Mouse (Mus musculus) stomach, embryonic 14.5 days (tissue): ENCODE data around the gene Rhoc. TPM values are rescaled to one million over a fixed set of nuclear protein-coding genes. Genes with fewer than 3 reads are reported as not detected.

Experiments
- ATAC-seq: fragments of 200-750 bp; cut with Nextera tagmentation; 2 replicates; pipeline ENCODE4 v1.8.0; 2017; ENCODE audit warnings: low read depth, moderate TSS enrichment; ENCODE audit not compliant: insufficient number of reproducible peaks, insufficient read depth, low FRiP score
- H3K27ac ChIP-seq: fragments of 300-500 bp; sonication (generic); 2 replicates; pipeline ENCODE4 v1.5.1; 2014; ENCODE audit warnings: mild to moderate bottlenecking, low read length, moderate library complexity, mixed read lengths
- H3K27me3 ChIP-seq: fragments of 300-500 bp; sonication (generic); 2 replicates; pipeline ENCODE4 v1.6.1; 2014; ENCODE audit warnings: low read length, control low read depth, mixed read lengths; ENCODE audit not compliant: control insufficient read depth, insufficient read depth
- H3K36me3 ChIP-seq: fragments of 300-500 bp; sonication (generic); 2 replicates; pipeline ENCODE4 v1.6.1; 2014; ENCODE audit warnings: mild to moderate bottlenecking, control low read depth, low read length, moderate library complexity, mixed read lengths; ENCODE audit not compliant: control insufficient read depth, insufficient read depth
- H3K4me1 ChIP-seq: fragments of 300-500 bp; sonication (generic); 2 replicates; pipeline ENCODE4 v1.6.1; 2014; ENCODE audit warnings: low read length, control low read depth, mixed read lengths; ENCODE audit not compliant: control insufficient read depth, insufficient read depth
- H3K4me2 ChIP-seq: fragments of 300-500 bp; sonication (generic); replicated peaks from 2 replicates; pipeline ENCODE4 v1.6.1; 2014; ENCODE audit warnings: low read depth, low read length, control low read depth
- H3K4me3 ChIP-seq: fragments of 300-500 bp; sonication (generic); 2 replicates; pipeline ENCODE4 v1.5.1; 2014; ENCODE audit warnings: low read depth, low read length, control low read depth
- H3K9ac ChIP-seq: fragments of 300-500 bp; sonication (generic); replicated peaks from 2 replicates; pipeline ENCODE4 v1.6.1; 2014; ENCODE audit warnings: low read depth, mild to moderate bottlenecking, control low read depth, low read length, moderate library complexity, mixed read lengths
- H3K9me3 ChIP-seq: fragments of 300-500 bp; sonication (generic); 2 replicates; pipeline ENCODE4 v1.6.1; 2016; ENCODE audit warnings: low read depth, low read length, control low read depth; ENCODE audit not compliant: control insufficient read depth
- WGBS: fragments of 180-500 bp; shearing (Covaris S2); extraction: QIAGEN DNeasy Blood & Tissue Kit; methylation state at CpG from one replicate; pipeline ENCODE4 v1.1.7; 2014; 5-methylcytosine and 5-hydroxymethylcytosine counted together
- polyA plus RNA-seq: library from polyadenylated mRNA; unstranded; fragments of >200 nt; fragmentation: Nextera tagmentation; extraction: Ambion mirVana; gene quantifications from 2 replicates; pipeline ENCODE4 v1.2.1, GENCODE M21; 2014

Gene Rhoc
- polyA plus RNA-seq, 1 experiment from 2014 or later, result 163 TPM

GRCm38 (mm10) chr3:104822413-104822812 lies 34.2 kb downstream of the Rhoc start:
- 83% methylated on average over 3 of the region's 3 CpGs for WGBS
- Histone ChIP-seq H3K9ac (no peak overlapping the region), H3K36me3 (peaks cover 23% of the 10 kb centered on the region), H3K4me2 (no peak overlapping the region), H3K4me1 (0 out of 2 replicates have a peak, but pooled peaks cover 7% of the 10 kb centered on the region), H3K27ac (no peak overlapping the region), H3K9me3 (no peaks in the 10 kb centered on the region), H3K4me3 (no peak overlapping the region), H3K27me3 (no peaks in the 10 kb centered on the region)
- ATAC-seq, result no peak

DNA sequence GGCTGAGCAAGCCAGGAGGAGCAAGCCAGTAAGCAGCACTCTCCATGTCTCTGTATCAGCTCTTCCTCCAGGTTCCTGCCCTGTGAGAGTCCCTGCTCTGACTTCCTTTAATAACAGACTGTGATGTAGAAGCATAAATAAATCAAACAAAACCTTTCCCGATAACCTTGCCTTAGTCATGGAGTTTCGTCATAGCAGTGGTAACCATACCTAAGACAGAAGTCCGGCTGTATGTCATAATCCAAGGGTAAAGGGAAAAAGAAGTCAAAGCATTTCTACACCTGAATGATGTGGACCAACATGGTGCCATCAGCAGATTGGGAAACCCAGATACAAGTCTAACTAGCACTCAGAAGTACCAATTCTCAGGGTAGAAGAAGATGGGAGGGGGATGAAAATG lies 47.6 kb downstream of the Rhoc start:
- no peak for ATAC-seq
- H3K4me2 ChIP-seq, result no peak overlapping the region

GRCm38 (mm10) chr3:104841049-104841448 lies 52.9 kb downstream of the Rhoc start:
- Histone ChIP-seq H3K4me3 (no peak overlapping the region), H3K27me3 (no peaks in the 10 kb centered on the region), H3K9ac (no peak overlapping the region), H3K36me3 (peaks cover 40% of the 10 kb centered on the region), H3K4me2 (no peak overlapping the region), H3K27ac (no peak overlapping the region), H3K9me3 (no peaks in the 10 kb centered on the region), H3K4me1 (no peaks in the 10 kb centered on the region)
- WGBS, result 95% methylated on average over 5 of the region's 5 CpGs
- ATAC-seq, result no peak

More for the DNA sequence above, 47.6 kb downstream of the Rhoc start:
- H3K36me3 ChIP-seq, result peaks cover 51% of the 10 kb centered on the region
- no peak overlapping the region for H3K4me3 ChIP-seq
- WGBS, result 98% methylated on average over 3 of the region's 3 CpGs
- no peak overlapping the region for H3K27ac ChIP-seq
- no peaks in the 10 kb centered on the region for H3K27me3 ChIP-seq
- H3K9me3 ChIP-seq, result no peaks in the 10 kb centered on the region
- no peaks in the 10 kb centered on the region for H3K4me1 ChIP-seq
- H3K9ac ChIP-seq, result no peak overlapping the region

Other genes with a start within 250 kb of the Rhoc start
- gene Slc16a1, start 149.7 kb upstream of the Rhoc start, polyA plus RNA-seq, result 23.8 and 26.1 TPM in 2 replicates
- 3.0 and 4.0 TPM in 2 replicates for gene Ppm1j, start 7.3 kb upstream of the Rhoc start, polyA plus RNA-seq
- gene Fam19a3, start 6.5 kb upstream of the Rhoc start, polyA plus RNA-seq, result not detected in 2 replicates
- 68.6 and 74.7 TPM in 2 replicates for gene Mov10, start 30.2 kb downstream of the Rhoc start, polyA plus RNA-seq
- gene St7l, start 75.6 kb downstream of the Rhoc start, polyA plus RNA-seq, result 34.5 and 50.6 TPM in 2 replicates
- gene Capza1, start 76.1 kb downstream of the Rhoc start, polyA plus RNA-seq, result 196 and 202 TPM in 2 replicates
- 4.1 and 4.5 TPM in 2 replicates for gene Wnt2b, start 173.5 kb downstream of the Rhoc start, polyA plus RNA-seq